Mouse (Mus musculus): Measurements from ENCODE around the gene Ecm1.

DNA sequence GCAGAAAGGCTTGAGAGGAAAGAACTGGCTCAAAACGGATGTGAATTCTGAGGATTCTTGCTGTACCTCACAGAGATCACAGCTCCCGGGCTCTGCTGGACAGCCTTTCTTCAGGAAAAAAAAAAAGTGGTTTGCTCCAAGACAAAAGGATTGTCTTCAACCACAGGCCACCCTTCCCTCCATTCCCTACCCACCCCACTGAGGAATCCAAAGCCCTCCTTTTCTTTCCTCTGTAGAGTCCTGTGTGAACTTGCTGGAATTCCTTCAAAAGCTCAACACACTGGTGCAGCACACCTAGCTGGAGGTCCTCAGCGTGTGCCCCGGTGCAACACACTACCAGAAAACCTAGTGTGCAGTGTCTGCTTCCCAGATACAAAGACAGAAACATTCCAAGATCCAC, 22.4 kb upstream of the Ecm1 start:
- TF ChIP-seq CTCF (IDR thresholded peaks at IDR 0.05; ENCODE audit: extremely low read depth, insufficient read length, insufficient replicate concordance, low read depth, low read length) (no peak), POLR2A (IDR thresholded peaks at IDR 0.05; ENCODE audit: low read depth, low read length) (no peak)
